Mouse (Mus musculus) hindbrain, embryonic 10.5 days (tissue): Measurements from ENCODE around the gene Slc16a6. TPM values are rescaled to one million over a fixed set of nuclear protein-coding genes. Genes with fewer than 3 reads are reported as not detected.

Source experiments
- DNase-seq: peaks from one replicate; pipeline ENCODE4 v3.0.0-alpha.2; 2017; ENCODE audit warnings: low spot score
- H3K27ac ChIP-seq: fragments of 300-500 bp; sonication (generic); 2 replicates; pipeline ENCODE4 v1.5.1; 2016; ENCODE audit warnings: mild to moderate bottlenecking, moderate library complexity
- H3K27me3 ChIP-seq: fragments of 300-500 bp; sonication (generic); 2 replicates; pipeline ENCODE4 v1.6.1; 2016; ENCODE audit warnings: mild to moderate bottlenecking; ENCODE audit not compliant: poor library complexity, insufficient read depth, severe bottlenecking
- H3K36me3 ChIP-seq: fragments of 300-500 bp; sonication (generic); 2 replicates; pipeline ENCODE4 v1.6.1; 2016; ENCODE audit warnings: mild to moderate bottlenecking, moderate library complexity
- H3K4me1 ChIP-seq: fragments of 300-500 bp; sonication (generic); replicated peaks from 2 replicates; pipeline ENCODE4 v1.6.1; 2016; ENCODE audit warnings: mild to moderate bottlenecking
- H3K4me3 ChIP-seq: fragments of 300-500 bp; sonication (generic); 2 replicates; pipeline ENCODE4 v1.5.1; 2016; ENCODE audit warnings: mild to moderate bottlenecking, moderate library complexity
- H3K9me3 ChIP-seq: fragments of 300-500 bp; sonication (generic); 2 replicates; pipeline ENCODE4 v1.6.1; 2016; ENCODE audit warnings: mild to moderate bottlenecking, moderate library complexity
- WGBS: fragments of 180-500 bp; shearing (Covaris S2); methylation state at CpG from one replicate; pipeline ENCODE4 v1.1.7; 2016; 5-methylcytosine and 5-hydroxymethylcytosine counted together
- polyA plus RNA-seq: library from polyadenylated mRNA; unstranded; fragments of >200 nt; fragmentation: Nextera tagmentation; extraction: Ambion mirVana; gene quantifications from 2 replicates; pipeline ENCODE4 v1.2.1, GENCODE M21; 2016

The Slc16a6 gene
- polyA plus RNA-seq, 1 experiment from 2014 or later = 3.6 TPM

DNA sequence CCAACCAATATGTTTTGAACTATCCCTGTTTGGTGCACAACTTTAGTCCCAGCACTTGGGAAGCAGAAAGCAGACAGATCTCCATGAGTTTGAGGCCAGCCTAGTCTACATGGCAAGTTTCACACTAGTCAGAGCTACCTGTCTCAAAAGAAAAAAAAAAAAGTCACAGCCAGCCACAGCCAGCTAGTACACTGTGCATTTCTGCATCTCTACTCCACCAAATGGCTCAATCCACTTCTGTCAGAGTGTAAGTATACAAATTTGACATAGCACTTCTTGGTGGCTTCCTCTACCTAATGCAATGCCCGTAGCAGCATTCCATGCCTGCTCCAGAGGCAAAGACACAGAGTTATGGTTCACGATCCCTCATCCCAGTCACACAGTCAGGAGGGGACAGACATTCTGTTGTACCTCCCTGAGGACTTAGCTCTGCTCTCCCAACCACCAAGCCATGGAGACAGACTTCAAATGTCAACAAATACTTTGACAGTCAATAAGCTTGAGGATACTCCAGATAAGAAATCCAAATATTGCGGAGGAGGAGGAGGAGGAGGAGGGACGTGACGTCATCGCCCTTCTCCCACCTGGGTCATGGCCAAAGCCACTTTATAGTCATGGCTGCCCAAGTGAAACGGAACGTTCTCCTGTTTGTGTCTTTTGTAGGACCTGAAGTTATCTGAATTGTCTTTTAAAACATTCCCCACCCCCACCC is 56.5 kb downstream of the Slc16a6 start:
- Histone ChIP-seq H3K27me3 (0 out of 2 replicates have a peak, but pooled peaks cover 5% of the 10 kb centered on the region), H3K36me3 (no peaks in the 10 kb centered on the region), H3K4me1 (peaks cover 4% of the 10 kb centered on the region), H3K9me3 (no peaks in the 10 kb centered on the region), H3K4me3 (no peak overlapping the region), H3K27ac (no peak overlapping the region)
- no peak for DNase-seq
- 84% methylated on average over 8 of the region's 8 CpGs for WGBS

DNA sequence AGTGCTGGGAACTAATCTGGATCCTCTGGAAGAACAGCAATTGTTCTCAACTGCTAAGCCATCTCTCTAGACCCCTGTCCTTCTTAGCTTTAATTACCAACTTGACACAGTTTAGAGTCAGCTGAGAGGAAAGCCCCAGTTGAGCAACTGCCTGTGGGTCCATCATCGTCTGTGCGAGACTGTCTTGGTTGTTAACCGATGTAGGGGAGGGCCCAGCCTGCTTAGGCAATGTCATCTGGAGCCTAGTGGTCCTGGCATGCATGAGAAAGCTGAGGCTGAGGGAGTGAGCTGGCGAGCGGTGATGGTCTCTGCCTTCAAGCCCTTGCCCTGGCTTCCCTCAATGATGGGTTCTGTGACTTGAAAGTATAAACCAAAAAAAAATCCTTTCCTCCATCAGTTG is 58.6 kb downstream of the Slc16a6 start:
- WGBS = 90% methylated on average over 5 of the region's 5 CpGs
- DNase-seq = no peak
- no peaks in the 10 kb centered on the region for H3K9me3 ChIP-seq

DNA sequence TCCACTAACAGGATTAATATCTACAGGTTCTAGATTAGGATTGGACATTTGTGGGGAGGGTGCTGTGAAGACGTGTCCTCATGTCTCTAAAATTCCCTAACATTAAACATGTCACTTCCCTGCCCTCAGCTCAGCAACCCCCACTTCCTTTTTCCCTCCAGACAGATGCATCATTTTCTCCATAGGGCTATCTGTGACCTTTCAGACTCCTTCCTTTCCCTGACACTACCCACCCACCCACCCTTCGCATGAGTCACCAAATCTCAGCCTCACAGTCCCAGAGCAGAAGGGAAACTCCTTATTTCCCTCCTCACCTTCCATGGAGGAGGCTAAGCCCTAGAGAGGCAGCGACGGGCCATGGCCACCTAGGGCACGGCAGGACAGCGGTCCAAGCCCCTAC is 59.8 kb downstream of the Slc16a6 start, which contains the start of gene 9930022D16Rik:
TSS of gene 9930022D16Rik (plus strand) at position 301 of the 400 bp plus-strand sequence.
- H3K4me3 ChIP-seq = no peak within 1 kb of the TSS
- no peaks in the 10 kb centered on the region for H3K27me3 ChIP-seq
- DNase-seq = no peak
- no peaks in the 10 kb centered on the region for H3K9me3 ChIP-seq
- no peaks in the 10 kb centered on the region for H3K36me3 ChIP-seq
- WGBS = 92% methylated on average over 6 of the region's 6 CpGs
- no peak within 1 kb of the TSS for H3K27ac ChIP-seq
- H3K4me1 ChIP-seq = no peaks in the 10 kb centered on the region

More for the DNA sequence above, 58.6 kb downstream of the Slc16a6 start:
- Histone ChIP-seq H3K27me3 (0 out of 2 replicates have a peak, but pooled peaks cover 2% of the 10 kb centered on the region), H3K4me1 (peaks cover 1% of the 10 kb centered on the region), H3K4me3 (no peak overlapping the region), H3K27ac (no peak overlapping the region), H3K36me3 (no peaks in the 10 kb centered on the region)

DNA sequence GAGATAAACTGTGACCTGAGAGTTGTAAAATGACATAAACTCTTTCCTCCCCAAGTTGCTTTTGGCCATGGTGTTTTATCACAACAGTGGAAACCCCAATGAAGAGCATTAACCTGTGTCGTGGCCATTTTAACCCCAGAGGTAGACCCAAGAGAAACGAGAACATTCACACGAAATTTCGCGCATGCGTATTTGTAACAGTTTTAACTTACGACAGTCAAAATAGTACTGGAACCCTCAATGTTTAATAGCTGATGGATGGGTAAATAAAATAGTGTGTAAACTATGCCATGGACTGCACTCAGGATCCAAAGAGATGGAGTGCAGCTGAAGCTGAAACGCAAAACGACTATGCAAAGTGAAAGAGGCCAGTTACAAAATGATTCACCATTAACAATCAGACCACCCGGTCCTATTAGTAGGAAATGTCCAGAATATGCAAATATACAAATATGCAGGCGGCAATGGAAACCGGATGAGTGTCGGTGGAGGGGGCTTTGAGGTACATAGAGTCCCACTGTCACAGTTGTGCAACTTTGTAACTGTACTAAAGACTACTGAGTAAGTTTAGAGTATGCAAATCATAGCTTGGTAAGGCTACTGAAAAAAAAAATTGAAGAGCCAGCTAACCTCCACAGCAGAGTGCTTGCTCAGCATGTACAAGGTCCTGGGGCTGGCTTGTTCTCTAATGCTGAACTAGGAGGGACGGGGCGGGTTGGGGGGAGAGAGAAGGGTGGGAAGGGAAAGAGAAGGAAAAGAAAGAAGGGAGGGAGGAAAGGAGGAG is 63.0 kb downstream of the Slc16a6 start:
- no peak overlapping the region for H3K4me3 ChIP-seq
- no peaks in the 10 kb centered on the region for H3K27me3 ChIP-seq
- no peaks in the 10 kb centered on the region for H3K9me3 ChIP-seq
- no peaks in the 10 kb centered on the region for H3K4me1 ChIP-seq
- H3K27ac ChIP-seq = no peak overlapping the region
- no peak for DNase-seq
- no peaks in the 10 kb centered on the region for H3K36me3 ChIP-seq
- WGBS = 90% methylated on average over 15 of the region's 15 CpGs

DNA sequence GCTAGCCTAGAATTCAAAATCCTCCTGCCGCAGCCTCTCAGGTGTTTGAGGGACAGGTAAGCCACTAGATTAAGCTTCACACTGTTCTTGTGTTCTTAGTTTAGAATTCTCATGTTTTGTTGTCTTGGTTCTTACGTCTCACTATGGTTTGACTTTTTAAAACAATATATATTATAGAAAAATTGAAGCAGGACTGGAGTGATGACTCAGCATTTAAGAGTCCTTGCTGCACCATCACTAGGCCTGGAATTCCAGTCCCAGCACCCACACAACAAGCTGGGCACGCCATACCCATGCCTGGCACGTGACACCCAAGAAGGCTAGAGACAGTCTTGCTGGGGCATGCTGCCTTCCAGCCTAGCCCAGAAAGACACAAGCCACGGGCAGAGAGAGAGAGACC is 67.0 kb downstream of the Slc16a6 start:
- H3K4me1 ChIP-seq = no peaks in the 10 kb centered on the region
- no peaks in the 10 kb centered on the region for H3K27me3 ChIP-seq
- H3K27ac ChIP-seq = no peak overlapping the region
- no peak overlapping the region for H3K4me3 ChIP-seq
- DNase-seq = no peak
- 0 out of 2 replicates have a peak, but pooled peaks cover 2% of the 10 kb centered on the region for H3K36me3 ChIP-seq
- WGBS = 87% methylated on average over 5 of the region's 5 CpGs
- H3K9me3 ChIP-seq = no peaks in the 10 kb centered on the region

Other genes starting within 250 kb of the Slc16a6 start
- 1.3 and 1.8 TPM in 2 replicates for gene Rgs9, start 175.5 kb downstream of the Slc16a6 start, polyA plus RNA-seq
- 15.6 and 20.2 TPM in 2 replicates for gene Gna13, start 110.8 kb downstream of the Slc16a6 start, polyA plus RNA-seq
- not detected in 2 replicates for gene 9930022D16Rik, start 59.7 kb downstream of the Slc16a6 start, polyA plus RNA-seq
- 40.8 and 41.9 TPM in 2 replicates for gene Amz2, start 47.7 kb downstream of the Slc16a6 start, polyA plus RNA-seq
- 2.6 and 3.8 TPM in 2 replicates for gene Arsg, start 224 bp downstream of the Slc16a6 start, polyA plus RNA-seq
- gene Wipi1, start 138.4 kb upstream of the Slc16a6 start, polyA plus RNA-seq = 16.0 and 16.2 TPM in 2 replicates
- gene Prkar1a, start 175.8 kb upstream of the Slc16a6 start, polyA plus RNA-seq = 313 and 331 TPM in 2 replicates
- gene Fam20a, start 248.7 kb upstream of the Slc16a6 start, polyA plus RNA-seq = 1.5 and 2.0 TPM in 2 replicates